Mouse (Mus musculus) c-Kit-positive CD71-positive TER-119-positive erythroid progenitor cells, embryonic 14.5 days (primary cell): Measurements from ENCODE around the gene Cmtm4.
"Not testable (repeated sequence)": the region's sequence is repeated elsewhere in the genome, so short reads cannot be mapped to it uniquely, and the experiment has no call there.

Experiments
- DNase-seq: peaks from one replicate; pipeline ENCODE4 v3.0.0-alpha.2; 2013; ENCODE audit warnings: low spot score

Cmtm4 gene

DNA sequence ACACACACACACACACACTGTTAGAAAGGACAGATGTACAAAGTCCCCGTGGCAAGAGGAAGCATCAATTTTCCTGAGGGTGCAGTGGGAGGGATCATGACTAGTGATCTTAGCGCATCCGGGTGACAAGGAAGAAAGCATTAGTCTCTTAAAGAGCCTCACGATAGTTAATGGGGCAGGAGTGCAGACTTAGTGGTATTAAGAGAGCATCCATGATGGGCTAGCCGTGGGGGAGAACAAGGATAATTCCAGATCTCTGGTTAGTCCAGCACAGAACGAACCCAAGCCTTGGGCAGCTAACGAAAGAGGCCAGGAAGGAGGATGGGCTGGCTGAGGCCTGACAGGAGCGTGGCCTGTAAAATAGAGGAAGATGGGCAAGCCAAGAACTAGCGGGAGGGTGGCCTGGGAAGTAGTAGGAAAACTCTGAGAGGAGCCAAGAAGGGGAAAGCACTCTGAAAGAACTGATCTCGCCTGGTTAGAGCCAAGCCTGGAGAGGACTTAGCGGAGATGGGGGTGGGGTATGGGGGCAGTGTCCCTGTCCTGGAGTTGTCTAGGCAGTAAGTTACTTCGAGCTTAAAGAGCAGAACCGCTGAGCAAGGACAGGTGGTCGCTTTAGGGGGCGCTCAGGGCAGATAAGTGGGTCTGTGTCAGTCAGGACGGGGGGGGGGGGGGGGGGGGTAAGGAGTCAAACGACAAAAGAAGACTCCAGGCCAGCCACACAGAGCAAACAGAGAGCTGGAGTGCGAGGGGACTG is 56.2 kb downstream of the Cmtm4 start, which contains the start of gene Cmtm3:
TSS of gene Cmtm3 (plus strand) at position 182 of the 754 bp plus-strand sequence.
- DNase-seq, result no peak

DNA sequence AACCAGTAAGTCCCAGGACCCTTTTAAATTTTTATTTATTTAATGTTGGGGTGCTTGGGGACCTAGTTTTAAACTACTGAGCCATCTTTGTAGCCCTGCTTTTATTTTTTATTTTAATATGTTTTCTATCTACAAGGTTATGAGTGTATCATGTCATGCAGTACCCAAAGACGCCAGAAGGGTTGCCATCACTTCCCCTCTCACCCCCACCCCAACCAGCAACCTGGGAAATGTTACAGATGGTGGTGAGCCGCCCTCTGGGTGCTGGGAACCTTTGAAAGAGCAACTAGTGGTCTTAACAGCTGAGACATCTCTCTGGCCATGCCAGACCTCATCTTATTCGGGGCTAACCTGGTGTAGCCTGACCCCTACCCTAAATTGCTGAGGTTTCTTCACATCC is 57.7 kb downstream of the Cmtm4 start:
- DNase-seq, result no peak

DNA sequence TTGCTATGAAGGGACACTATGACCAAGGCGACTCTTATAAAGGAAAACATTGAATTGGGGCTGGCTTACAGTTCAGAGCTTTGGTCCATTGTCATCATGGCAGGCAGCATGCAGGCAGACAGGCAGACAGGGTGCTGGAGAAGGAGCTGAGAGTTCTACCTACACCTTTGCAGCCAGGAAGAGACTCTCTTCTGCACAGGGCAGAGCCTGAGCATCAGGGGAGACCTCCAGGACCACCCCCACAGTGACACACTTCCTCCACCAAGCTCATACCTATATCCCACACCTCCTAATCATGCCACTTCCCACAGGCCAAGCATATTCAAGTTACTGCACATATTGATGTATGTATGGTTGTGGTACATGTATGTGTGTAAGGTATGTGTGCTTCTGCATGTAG is 58.8 kb downstream of the Cmtm4 start:
- DNase-seq, result no peak

DNA sequence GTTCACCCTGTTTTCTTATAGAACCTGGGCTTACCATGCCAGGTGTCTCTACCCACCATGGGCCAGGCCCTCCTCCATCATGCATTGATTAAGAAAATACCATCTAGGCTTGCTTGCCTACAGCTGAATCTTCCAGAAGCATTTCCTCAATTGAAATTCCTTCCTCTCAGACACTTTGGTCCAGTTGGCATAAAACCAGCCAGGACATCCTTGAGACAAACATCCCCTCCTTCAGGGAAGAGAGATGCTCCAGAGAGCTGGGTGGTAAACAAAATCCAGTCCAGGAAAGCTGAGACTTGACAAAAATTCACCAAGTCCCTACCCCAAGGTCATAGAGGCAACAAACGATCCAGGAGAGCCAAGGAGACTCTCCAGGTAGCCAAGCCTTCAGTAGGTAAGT is 61.4 kb downstream of the Cmtm4 start:
- DNase-seq, result no peak

- DNase-seq, result no peak
These were observed 61.8 kb downstream of the Cmtm4 start for GRCm38 (mm10) chr8:104333786-104334185.

DNA sequence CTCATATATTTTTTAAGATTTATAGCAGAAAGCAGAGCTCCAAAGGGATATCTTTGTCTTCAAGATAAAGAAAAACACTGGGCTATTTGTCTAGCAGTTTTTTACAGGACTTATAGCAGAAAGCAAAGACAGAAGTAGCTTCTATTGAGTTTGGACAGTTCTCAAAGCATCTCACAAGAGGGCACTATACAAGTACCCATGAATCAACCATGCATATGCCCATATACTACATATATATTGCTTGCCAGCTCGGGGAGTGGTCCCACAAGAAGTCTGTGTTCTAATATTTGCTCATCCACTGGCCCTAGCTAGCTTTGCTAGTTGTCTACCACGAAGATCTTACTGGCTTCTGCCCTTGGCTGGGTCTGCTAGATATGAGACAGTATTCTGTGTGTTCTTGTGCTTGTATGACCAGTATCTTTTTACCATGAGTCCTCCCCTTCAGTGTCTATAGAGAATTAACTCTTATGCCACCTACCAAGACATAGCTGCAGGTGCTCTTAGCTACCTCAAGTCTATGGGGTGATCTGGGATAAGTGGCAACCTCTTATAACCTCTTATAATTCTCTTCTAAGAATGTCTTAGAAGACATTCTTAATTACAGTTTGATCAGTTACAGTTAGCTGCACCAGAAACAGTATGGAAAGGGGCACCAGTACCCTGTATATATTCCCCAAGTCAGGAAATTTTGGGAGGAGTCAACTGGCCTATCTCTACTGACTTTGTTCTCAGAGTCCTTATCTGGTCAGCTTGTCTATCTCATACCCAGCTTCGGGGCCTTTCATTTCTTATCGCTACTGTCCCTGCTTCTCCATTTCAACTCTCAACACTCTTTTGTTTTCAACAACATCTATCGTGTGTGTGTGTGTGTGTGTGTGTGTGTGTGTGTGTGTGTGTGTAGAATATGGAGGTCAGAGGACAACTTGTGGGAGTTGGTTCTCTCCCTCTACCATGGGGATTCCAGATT is 62.7 kb downstream of the Cmtm4 start:
- DNase-seq, result no peak

DNA sequence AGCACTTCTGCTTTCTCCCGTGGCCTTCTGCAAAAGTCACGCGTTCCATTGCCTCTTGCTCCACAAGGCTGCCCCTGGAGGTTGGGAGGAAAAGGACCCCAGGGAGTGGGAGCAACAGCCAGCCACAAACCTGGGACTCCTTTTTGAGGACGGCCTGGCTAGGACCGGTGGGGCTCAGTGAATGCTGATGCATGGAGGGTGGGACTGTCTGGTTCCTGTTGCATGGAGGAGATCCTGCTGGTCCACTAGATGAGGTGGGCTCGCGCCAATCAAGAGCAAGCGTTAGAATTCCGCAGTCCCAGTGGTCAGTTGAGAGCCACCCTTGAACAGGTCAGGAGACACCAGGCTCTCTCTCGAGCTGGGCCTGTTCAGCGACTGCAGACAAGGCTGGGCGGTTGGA is 73.7 kb downstream of the Cmtm4 start, which contains the start of gene Cmtm2b:
TSS of gene Cmtm2b (plus strand) at position 301 of the 400 bp plus-strand sequence.
- DNase-seq, result not testable (repeated sequence)

- DNase-seq, result not testable (repeated sequence)
These were observed 74.3 kb downstream of the Cmtm4 start, which contains the start of gene Gm11020 for GRCm38 (mm10) chr8:104321267-104321666. TSS of gene Gm11020 (plus strand) at chr8:104321567.

DNA sequence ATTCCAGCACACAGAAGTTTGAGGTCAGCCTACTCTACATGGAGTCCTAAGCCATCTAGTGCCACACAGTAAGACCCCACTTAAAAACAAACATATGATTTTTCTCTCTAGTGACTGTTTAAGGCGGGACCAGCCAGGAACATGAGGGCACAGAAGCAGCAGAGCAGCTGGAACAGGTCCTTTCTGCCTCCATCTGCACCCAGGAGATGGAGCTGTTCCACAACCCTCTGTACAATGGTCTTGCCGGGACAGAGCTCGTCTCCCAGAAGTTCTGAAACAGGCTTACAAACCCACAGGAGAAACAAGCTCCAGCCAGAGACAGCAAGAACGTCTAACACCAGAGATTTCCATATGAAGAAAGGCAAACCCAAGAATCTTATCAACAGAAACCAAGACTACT is 82.3 kb downstream of the Cmtm4 start:
- DNase-seq, result no peak

DNA sequence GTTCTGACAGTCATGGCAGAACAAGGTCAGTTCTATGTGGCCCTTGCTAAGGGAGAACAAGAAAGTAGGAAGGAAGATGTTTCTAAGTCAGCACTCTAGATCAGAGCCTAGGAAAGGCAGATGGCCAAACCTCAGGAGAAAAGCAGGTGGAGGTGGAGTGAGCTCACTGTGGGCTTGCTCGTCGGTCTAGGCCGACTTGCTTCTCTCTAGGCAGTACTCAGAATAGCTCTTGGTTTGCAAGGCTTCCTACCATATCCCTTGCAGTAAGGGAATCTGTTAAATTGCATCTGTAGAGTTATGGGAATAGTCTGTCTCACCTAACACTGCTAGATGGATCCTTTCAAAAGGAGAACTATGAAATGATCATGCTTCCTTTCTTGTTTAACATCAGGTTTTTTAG is 83.6 kb downstream of the Cmtm4 start:
- not testable (repeated sequence) for DNase-seq

DNA sequence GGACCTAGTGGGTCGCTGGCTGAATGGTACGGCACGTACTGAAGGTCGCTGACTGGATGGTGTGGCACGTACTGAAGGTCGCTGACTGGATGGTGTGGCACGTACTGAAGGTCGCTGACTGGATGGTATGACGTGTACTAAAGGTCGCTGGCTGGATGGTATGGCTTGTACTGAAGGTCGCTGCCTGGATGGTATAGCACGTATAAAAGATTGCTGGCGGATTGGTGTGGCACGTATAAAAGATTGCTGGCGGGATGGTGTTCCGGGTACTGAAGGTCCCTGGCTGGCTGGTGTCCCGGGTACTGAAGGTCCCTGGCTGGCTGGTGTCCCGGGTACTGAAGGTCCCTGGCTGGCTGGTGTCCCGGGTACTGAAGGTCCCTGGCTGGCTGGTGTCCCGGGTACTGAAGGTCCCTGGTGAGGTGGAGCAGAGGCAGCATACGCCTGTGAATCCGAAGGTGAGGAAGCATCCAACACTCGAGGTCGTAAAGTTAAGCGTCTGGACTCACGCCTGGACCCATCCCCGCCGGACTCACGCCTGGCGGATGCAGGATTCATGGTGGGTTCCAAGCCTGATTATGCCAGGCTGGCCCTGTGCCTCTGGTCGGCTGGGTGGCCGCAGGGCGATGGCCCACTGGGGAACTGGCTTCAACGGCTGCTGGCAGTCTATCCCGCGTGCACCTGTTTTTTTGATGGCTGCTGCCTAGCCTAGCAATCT is 86.0 kb downstream of the Cmtm4 start, which contains the start of the genes Gm45711 and Cmtm1:
TSS of gene Gm45711 (minus strand) at position 641 of the 715 bp plus-strand sequence.
TSS of gene Cmtm1 (minus strand) at position 705 of the 715 bp plus-strand sequence.
- DNase-seq, result not testable (repeated sequence)

- not testable (repeated sequence) for DNase-seq
These were observed 87.3 kb downstream of the Cmtm4 start for GRCm38 (mm10) chr8:104308341-104308740.

- no peak for DNase-seq
These were observed 90.6 kb downstream of the Cmtm4 start for GRCm38 (mm10) chr8:104304962-104305361.

GRCm38 (mm10) chr8:104302536-104302935 is 93.1 kb downstream of the Cmtm4 start:
- DNase-seq, result not testable (repeated sequence)

DNA sequence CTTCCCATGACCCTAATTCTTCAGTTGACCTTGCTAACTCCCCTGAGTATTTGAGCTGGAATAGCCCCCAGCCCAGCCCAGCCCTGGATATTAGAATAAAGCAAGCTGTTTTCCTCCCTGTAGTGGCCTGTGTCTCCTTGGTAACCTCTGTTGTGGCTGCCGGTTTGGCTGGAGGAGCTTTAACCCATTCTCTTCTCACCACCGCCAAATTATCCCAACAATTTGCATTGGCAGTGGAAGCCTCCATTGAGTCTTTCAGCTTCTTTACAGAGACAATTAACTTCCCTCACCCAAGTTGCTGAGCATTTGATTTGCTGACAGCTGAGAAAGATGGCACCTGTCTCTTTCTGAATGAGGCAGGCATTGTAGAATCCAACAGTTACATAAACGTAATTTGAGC is 94.0 kb downstream of the Cmtm4 start:
- DNase-seq, result not testable (repeated sequence)
